Mouse (Mus musculus): Measurements from ENCODE around the gene Grwd1.
"Not testable (repeated sequence)": the region's sequence is repeated elsewhere in the genome, so short reads cannot be mapped to it uniquely, and the experiment has no call there.

Grwd1 gene

GRCm38 (mm10) chr7:45830427-45831127 is at the start of gene Grwd1:
Gene Grwd1 (minus strand): TSS chr7:45830944.
- DNase-seq (ENCODE audit: low read depth) = peak; percentile 88

GRCm38 (mm10) chr7:45880531-45880930 is 49.8 kb upstream of the Grwd1 start:
- DNase-seq (ENCODE audit: low read depth) = no peak

GRCm38 (mm10) chr7:45878278-45878677 is 47.5 kb upstream of the Grwd1 start, which contains the start of gene Grin2d:
Gene Grin2d (minus strand): TSS chr7:45878378.
- not testable (repeated sequence) for DNase-seq (ENCODE audit: low read depth)

GRCm38 (mm10) chr7:45876895-45877294 is 46.2 kb upstream of the Grwd1 start:
- no peak for DNase-seq (ENCODE audit: low read depth)

- peak; percentile 44 for DNase-seq (ENCODE audit: low read depth)
Observed at GRCm38 (mm10) chr7:45873061-45873947, 42.6 kb upstream of the Grwd1 start.

- peak; percentile 82 for DNase-seq (ENCODE audit: low read depth)
Observed at GRCm38 (mm10) chr7:45872624-45873023, 41.9 kb upstream of the Grwd1 start, which contains the start of gene Kdelr1. Gene Kdelr1 (plus strand): TSS chr7:45872772.

- no peak for DNase-seq (ENCODE audit: low read depth)
Observed at GRCm38 (mm10) chr7:45870282-45871058, 39.7 kb upstream of the Grwd1 start.

GRCm38 (mm10) chr7:45869787-45870186 is 39.0 kb upstream of the Grwd1 start:
- no peak for DNase-seq (ENCODE audit: low read depth)

GRCm38 (mm10) chr7:45869107-45869670 is 38.4 kb upstream of the Grwd1 start:
- no peak for DNase-seq (ENCODE audit: low read depth)

- no peak for DNase-seq (ENCODE audit: low read depth)
Observed at GRCm38 (mm10) chr7:45867871-45868270, 37.1 kb upstream of the Grwd1 start.

- peak; percentile 56 for DNase-seq (ENCODE audit: low read depth)
Observed at GRCm38 (mm10) chr7:45865925-45866910, 35.5 kb upstream of the Grwd1 start.

- DNase-seq (ENCODE audit: low read depth) = no peak
Observed at GRCm38 (mm10) chr7:45864435-45864834, 33.7 kb upstream of the Grwd1 start.

GRCm38 (mm10) chr7:45862804-45863203 is 32.1 kb upstream of the Grwd1 start:
- no peak for DNase-seq (ENCODE audit: low read depth)

GRCm38 (mm10) chr7:45859008-45859407 is 28.3 kb upstream of the Grwd1 start:
- DNase-seq (ENCODE audit: low read depth) = no peak

- no peak for DNase-seq (ENCODE audit: low read depth)
Observed at GRCm38 (mm10) chr7:45856950-45857901, 26.5 kb upstream of the Grwd1 start.

GRCm38 (mm10) chr7:45853089-45853488 is 22.3 kb upstream of the Grwd1 start:
- no peak for DNase-seq (ENCODE audit: low read depth)

- no peak for DNase-seq (ENCODE audit: low read depth)
Observed at GRCm38 (mm10) chr7:45850661-45851060, 19.9 kb upstream of the Grwd1 start.

- DNase-seq (ENCODE audit: low read depth) = no peak
Observed at GRCm38 (mm10) chr7:45848447-45849027, 17.8 kb upstream of the Grwd1 start.
